Mouse (Mus musculus): ENCODE data around the gene Pam16. TPM values are rescaled to one million over a fixed set of nuclear protein-coding genes. Genes with fewer than 3 reads are reported as not detected.

Gene Pam16
- 67.5 and 85.9 TPM in 2 replicates for polyA plus RNA-seq (2012; rRNA removed)

GRCm38 (mm10) chr16:4624481-4625110 is at the start of gene Pam16:
Gene Pam16 (minus strand): TSS chr16:4624988.

GRCm38 (mm10) chr16:4639831-4640237 is 15.0 kb upstream of the Pam16 start, which contains the start of the genes Vasn and Dnaja3:
Gene Vasn (plus strand): TSS chr16:4639941.
Gene Dnaja3 (plus strand): TSS chr16:4639989.

GRCm38 (mm10) chr16:4593971-4594813 is 30.6 kb downstream of the Pam16 start, which contains the start of gene Glis2:
Gene Glis2 (plus strand): TSS chr16:4594713.

Other genes starting within 250 kb of the Pam16 start
- gene Adcy9, start 204.5 kb downstream of the Pam16 start, polyA plus RNA-seq (2012; rRNA removed): 2.2 and 2.3 TPM in 2 replicates
- 15.9 and 29.7 TPM in 2 replicates for gene Srl, start 83.2 kb downstream of the Pam16 start, polyA plus RNA-seq (2012; rRNA removed)
- 24.8 and 32.6 TPM in 2 replicates for gene Tfap4, start 65.1 kb downstream of the Pam16 start, polyA plus RNA-seq (2012; rRNA removed)
- 52.7 and 72.6 TPM in 2 replicates for gene Glis2, start 30.3 kb downstream of the Pam16 start, polyA plus RNA-seq (2012; rRNA removed)
- gene Vasn, start 15.0 kb upstream of the Pam16 start, polyA plus RNA-seq (2012; rRNA removed): 8.1 and 19.3 TPM in 2 replicates
- 23.7 and 26.4 TPM in 2 replicates for gene Dnaja3, start 15.0 kb upstream of the Pam16 start, polyA plus RNA-seq (2012; rRNA removed)
- gene Coro7, start 54.8 kb upstream of the Pam16 start, polyA plus RNA-seq (2012; rRNA removed): 37.2 and 38.6 TPM in 2 replicates
- 156 and 168 TPM in 2 replicates for gene Nmral1, start 94.4 kb upstream of the Pam16 start, polyA plus RNA-seq (2012; rRNA removed)
- 61.3 and 70.2 TPM in 2 replicates for gene Hmox2, start 101.4 kb upstream of the Pam16 start, polyA plus RNA-seq (2012; rRNA removed)
- gene Cdip1, start 165.3 kb upstream of the Pam16 start, polyA plus RNA-seq (2012; rRNA removed): 47.7 and 68.6 TPM in 2 replicates
- not detected in 2 replicates for gene 4930562C15Rik, start 210.4 kb upstream of the Pam16 start, polyA plus RNA-seq (2012; rRNA removed)

Data from central nervous system, embryonic 11.5 days (tissue).